Mouse (Mus musculus) ES-E14 (cell line): ENCODE results near the gene Arsk. TPM values are rescaled to one million over a fixed set of nuclear protein-coding genes. Genes with fewer than 3 reads are reported as not detected.

Experiments
- DNase-seq: peaks from one replicate; pipeline ENCODE4 v3.0.0-alpha.2; 2013; ENCODE audit warnings: low read depth, low spot score
- H3K27ac ChIP-seq: 2 replicates; pipeline ENCODE4 v1.5.1; 2012; ENCODE audit warnings: low read depth, mild to moderate bottlenecking, low read length, moderate library complexity, mixed read lengths; ENCODE audit not compliant: poor library complexity, insufficient read depth, severe bottlenecking
- H3K36me3 ChIP-seq: 2 replicates; pipeline ENCODE4 v1.6.1; 2012; ENCODE audit warnings: mild to moderate bottlenecking, low read length, moderate library complexity, mixed read lengths; ENCODE audit not compliant: control insufficient read depth, poor library complexity, insufficient read depth, severe bottlenecking
- H3K4me1 ChIP-seq, 2 experiments: fragments of 150-350 bp in 1 of 2; sonication (generic) in 1 of 2; 2 replicates each; pipeline ENCODE4 v1.6.1; 2012; ENCODE audit warnings: low read length in 2 of 2, mild to moderate bottlenecking in 1 of 2, mixed read lengths in 1 of 2; ENCODE audit not compliant: control insufficient read depth in 2 of 2, insufficient read depth in 2 of 2, poor library complexity in 1 of 2
- H3K4me3 ChIP-seq, 2 experiments: fragments of 150-350 bp in 1 of 2; sonication (generic) in 1 of 2; 2 replicates each; pipeline ENCODE4 v1.5.1; 2012; ENCODE audit warnings: low read length in 2 of 2, low read depth in 1 of 2, mild to moderate bottlenecking in 1 of 2, mixed read lengths in 1 of 2; ENCODE audit not compliant: insufficient read depth in 1 of 2, poor library complexity in 1 of 2, severe bottlenecking in 1 of 2
- H3K9ac ChIP-seq: 2 replicates; pipeline ENCODE4 v1.6.1; 2012; ENCODE audit warnings: low read depth, mild to moderate bottlenecking, low read length, mixed read lengths; ENCODE audit not compliant: poor library complexity, insufficient read depth, severe bottlenecking
- H3K9me3 ChIP-seq: fragments of 150-350 bp; sonication (generic); 2 replicates; pipeline ENCODE4 v1.6.1; 2012; ENCODE audit warnings: low read depth, mild to moderate bottlenecking, low read length; ENCODE audit not compliant: control insufficient read depth, insufficient read depth
- CHD2 ChIP-seq: IDR thresholded peaks from 2 replicates; pipeline ENCODE4 v1.6.1; 2014; ENCODE audit warnings: mild to moderate bottlenecking, low read depth, low read length, inconsistent platforms
- HCFC1 ChIP-seq: IDR thresholded peaks from 2 replicates; pipeline ENCODE4 v1.6.1; 2012; ENCODE audit warnings: low read length, inconsistent platforms, borderline replicate concordance; ENCODE audit not compliant: insufficient read depth
- MAFK ChIP-seq: IDR thresholded peaks from 2 replicates; pipeline ENCODE4 v1.6.1; 2014; ENCODE audit warnings: mild to moderate bottlenecking, low read depth, low read length, inconsistent platforms; ENCODE audit not compliant: insufficient read depth
- ZC3H11A ChIP-seq: IDR thresholded peaks from 2 replicates; pipeline ENCODE4 v1.6.1; 2012; ENCODE audit warnings: low read depth, mild to moderate bottlenecking, inconsistent platforms, low read length, borderline replicate concordance
- ZNF384 ChIP-seq: IDR thresholded peaks from 2 replicates; pipeline ENCODE4 v1.6.1; 2012; ENCODE audit warnings: low read depth, low read length, inconsistent platforms
- in situ Hi-C, 2 experiments: fragments of 600-800 bp; cut with MboI; formaldehyde crosslinking; loops; one replicate each; pipeline ENCODE4 v1.15.1; 2025; ENCODE audit warnings: low sequenced_read_pairs in 2 of 2, inconsistent platforms in 1 of 2; ENCODE audit not compliant: unreplicated experiment in 2 of 2
- total RNA-seq: library from RNA; depleted of rRNA; stranded (reverse); fragments of 300-350 nt; gene quantifications from 2 replicates; pipeline ENCODE4 v1.2.3, GENCODE M21; 2012; rRNA removed

Arsk gene
- total RNA-seq, 1 experiment, result 8.3 TPM

DNA sequence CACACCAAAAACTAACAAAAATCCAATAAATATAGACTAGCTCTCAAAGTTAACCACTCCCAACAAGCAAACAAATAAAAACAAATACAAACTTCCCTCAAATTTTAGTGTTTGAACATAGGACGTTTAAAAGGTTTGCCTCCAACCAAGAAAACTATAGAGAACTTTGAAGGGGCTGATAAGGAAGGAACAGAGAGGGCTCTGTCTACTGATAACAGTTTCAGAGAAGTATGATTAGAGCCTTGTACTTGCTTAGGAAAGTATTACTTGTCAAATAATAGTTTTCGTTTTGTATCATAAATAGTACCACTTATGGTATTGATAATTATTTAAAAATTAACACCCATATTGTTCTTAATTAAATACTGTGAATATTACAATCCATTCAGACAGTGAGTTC, 83.9 kb downstream of the Arsk start:
- no peak overlapping the region for H3K9ac ChIP-seq
- H3K36me3 ChIP-seq, result no peaks in the 10 kb centered on the region
- H3K4me3 ChIP-seq, result no peak overlapping the region
- DNase-seq, result no peak
- no peak overlapping the region for H3K27ac ChIP-seq
- no peak for TF ChIP-seq CHD2
- no peak for TF ChIP-seq MAFK
- no peak for TF ChIP-seq ZNF384
- no peak for TF ChIP-seq ZC3H11A
- no peak for TF ChIP-seq HCFC1
- in situ Hi-C loops, result no loop called here
- no peaks in the 10 kb centered on the region for H3K4me1 ChIP-seq
- no peaks in the 10 kb centered on the region for H3K9me3 ChIP-seq

Other genes with a start within 250 kb of the Arsk start
- 7.3 and 8.9 TPM in 2 replicates for gene Rhobtb3, start 154.7 kb downstream of the Arsk start, total RNA-seq
- not detected in 2 replicates for gene Spata9, start 131.5 kb downstream of the Arsk start, total RNA-seq
- gene Rfesd, start 79.9 kb downstream of the Arsk start, total RNA-seq, result 6.5 and 8.9 TPM in 2 replicates
- gene Gpr150, start 41.7 kb downstream of the Arsk start, total RNA-seq, result 0.11 and 0.27 TPM in 2 replicates
- gene Ttc37, start 74 bp upstream of the Arsk start, total RNA-seq, result 38.3 and 38.6 TPM in 2 replicates
- gene Fam81b, start 206.4 kb upstream of the Arsk start, total RNA-seq, result not detected in 2 replicates